Mouse (Mus musculus): Measurements from ENCODE around the gene Glo1.

Gene Glo1

GRCm38 (mm10) chr17:30576946-30577345 is 49.7 kb downstream of the Glo1 start:
- in situ Hi-C loops (cut with MboI, MseI), result no loop called here

DNA sequence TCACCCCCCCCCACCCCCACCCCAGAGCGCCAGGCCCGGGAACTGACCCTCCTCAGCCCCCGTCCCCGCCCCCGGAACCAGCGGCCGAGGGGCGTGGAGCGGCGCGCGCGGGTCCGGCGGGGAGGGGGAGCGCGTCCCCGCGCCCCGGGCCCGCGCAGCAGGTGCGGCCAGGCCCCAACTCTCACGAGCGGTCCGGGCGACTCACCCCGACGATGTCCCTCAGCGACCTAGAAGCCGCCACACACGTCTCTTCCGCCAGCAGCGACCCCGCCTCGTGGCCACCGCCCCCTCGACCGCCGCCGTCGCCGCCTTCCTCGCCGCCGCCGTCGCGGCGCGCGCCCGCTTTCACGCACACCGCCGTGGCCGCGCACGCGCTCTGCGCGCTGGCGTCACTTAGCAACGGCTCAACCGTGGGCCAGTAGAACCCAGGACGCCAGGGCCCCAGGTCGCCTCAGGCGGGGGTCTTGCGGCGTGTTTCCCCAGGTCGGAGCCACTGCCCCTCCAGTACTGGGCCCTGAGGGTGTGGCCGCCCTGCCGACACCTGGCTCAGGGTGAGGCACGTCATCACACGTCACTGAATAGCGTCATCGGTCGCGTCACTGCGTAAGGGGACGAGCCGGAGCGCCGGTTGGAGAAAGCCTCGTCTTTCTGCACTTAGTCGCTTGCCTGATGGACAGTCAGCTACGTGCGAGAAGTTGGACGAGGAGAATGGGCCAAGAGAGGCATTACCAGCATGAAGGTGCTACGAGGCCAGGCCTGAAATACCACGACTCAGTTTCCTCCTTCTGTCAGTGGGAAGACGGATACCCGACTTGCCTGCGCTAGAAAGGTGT is 50.5 kb downstream of the Glo1 start, which contains the start of gene Btbd9:
Btbd9 (minus strand) TSS at position 548 of the 833 bp plus-strand sequence.
- in situ Hi-C loops (cut with MboI, MseI), result no loop called here

GRCm38 (mm10) chr17:30575121-30575904 is 51.4 kb downstream of the Glo1 start:
- in situ Hi-C loops (cut with MboI, MseI), result no loop called here

DNA sequence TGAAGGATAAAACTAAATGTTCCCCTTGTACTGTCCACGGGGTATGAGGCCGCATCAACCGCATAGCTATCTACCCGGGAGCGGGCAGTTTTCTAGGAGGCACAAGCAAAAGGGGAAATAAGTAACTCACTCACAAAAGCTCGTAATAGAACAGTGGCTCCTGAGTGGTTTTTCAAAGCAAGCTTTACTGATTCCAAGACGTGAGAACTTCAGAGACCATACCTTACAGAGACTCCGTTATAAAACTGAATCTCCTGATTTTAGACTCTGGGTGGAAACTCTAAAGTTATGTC is 51.9 kb downstream of the Glo1 start:
- in situ Hi-C loops (cut with MboI, MseI), result no loop called here

GRCm38 (mm10) chr17:30573990-30574782 is 52.5 kb downstream of the Glo1 start:
- in situ Hi-C loops (cut with MboI, MseI), result no loop called here

GRCm38 (mm10) chr17:30570971-30571370 is 55.7 kb downstream of the Glo1 start:
- in situ Hi-C loops (cut with MboI, MseI), result no loop called here

GRCm38 (mm10) chr17:30570173-30570572 is 56.5 kb downstream of the Glo1 start:
- in situ Hi-C loops (cut with MboI, MseI), result no loop called here

GRCm38 (mm10) chr17:30568473-30568872 is 58.2 kb downstream of the Glo1 start:
- in situ Hi-C loops (cut with MboI, MseI), result no loop called here

DNA sequence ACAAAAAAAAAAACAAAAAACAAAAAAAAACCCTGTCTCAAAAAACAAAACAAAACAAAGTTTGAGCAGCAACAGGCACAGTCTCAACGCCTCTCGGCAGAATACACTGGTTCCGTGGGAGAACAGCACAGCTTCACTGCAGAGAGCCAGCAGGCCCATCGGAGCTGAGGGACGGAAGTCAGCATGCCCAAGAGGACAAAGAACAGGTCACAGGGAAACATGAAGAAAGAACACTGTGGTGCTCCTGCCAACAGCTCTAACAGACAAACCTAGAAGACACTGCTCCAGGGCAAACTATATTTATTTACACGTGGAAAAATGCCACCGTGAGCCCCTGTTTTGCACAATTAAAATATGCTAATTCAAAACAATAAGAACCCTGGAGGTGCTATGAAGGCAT is 61.7 kb downstream of the Glo1 start:
- in situ Hi-C loops (cut with MboI, MseI), result no loop called here

GRCm38 (mm10) chr17:30564407-30564806 is 62.3 kb downstream of the Glo1 start:
- in situ Hi-C loops (cut with MboI, MseI), result no loop called here

GRCm38 (mm10) chr17:30563484-30564075 is 63.1 kb downstream of the Glo1 start:
- in situ Hi-C loops (cut with MboI, MseI), result no loop called here

DNA sequence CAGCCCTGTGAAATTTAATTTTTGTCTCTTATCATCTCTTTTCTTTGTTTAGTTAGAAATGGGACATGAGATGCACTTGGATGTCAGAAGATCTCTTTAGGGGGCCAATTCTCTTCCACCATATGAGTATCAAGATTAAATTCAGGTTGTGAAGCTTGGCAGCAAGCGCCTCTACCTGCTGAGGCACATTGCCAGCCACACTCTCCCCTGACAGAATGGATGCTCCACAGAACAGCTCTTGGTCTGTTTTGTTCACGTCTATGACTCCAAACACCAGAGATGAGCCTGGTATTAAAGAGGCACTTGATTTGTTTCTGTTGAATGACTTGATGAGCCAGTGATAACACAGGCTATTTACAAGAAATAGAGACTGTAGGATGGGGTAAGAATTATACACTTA is 63.9 kb downstream of the Glo1 start:
- in situ Hi-C loops (cut with MboI, MseI), result no loop called here

GRCm38 (mm10) chr17:30559536-30559935 is 67.1 kb downstream of the Glo1 start:
- in situ Hi-C loops (cut with MboI, MseI), result no loop called here

DNA sequence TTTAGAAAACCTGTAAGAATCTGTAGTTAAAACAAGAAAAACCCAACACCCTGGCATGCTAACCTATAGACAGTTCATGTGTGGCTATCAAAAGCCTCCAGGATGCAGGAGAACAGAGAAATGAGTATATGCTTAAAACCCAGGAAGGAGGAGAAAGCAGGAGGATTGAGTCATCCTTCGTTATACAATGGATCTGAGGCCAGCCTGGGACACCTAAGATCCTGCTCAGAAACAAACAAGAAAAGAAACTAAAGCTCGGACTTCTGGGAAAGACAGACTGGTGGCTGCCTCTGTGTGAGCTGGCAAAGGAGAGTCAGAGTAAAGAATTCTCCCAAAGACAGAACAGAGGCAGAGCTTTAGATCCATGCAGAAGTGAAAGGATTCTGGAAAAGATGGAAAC is 68.0 kb downstream of the Glo1 start:
- in situ Hi-C loops (cut with MboI, MseI), result no loop called here

DNA sequence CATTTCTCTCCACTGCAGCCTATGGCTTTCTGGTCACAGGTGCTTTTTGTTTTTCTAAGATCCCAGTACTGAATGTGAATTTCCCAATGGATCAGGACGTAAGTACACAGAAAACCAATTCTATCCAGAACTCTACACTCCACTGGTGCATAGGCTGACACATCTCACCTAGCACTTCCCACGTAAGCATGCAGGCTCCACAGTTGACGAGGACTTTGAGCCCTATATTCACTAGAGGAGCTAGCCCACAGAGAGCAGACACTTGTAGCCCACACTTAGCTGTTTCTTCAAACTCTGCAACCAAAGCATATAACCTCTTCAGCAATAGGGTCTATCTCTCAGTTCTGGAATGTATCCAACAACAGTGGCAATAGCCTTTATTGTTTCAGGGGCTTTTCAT is 70.2 kb downstream of the Glo1 start:
- in situ Hi-C loops (cut with MboI, MseI), result no loop called here

GRCm38 (mm10) chr17:30553027-30553937 is 73.4 kb downstream of the Glo1 start:
- in situ Hi-C loops (cut with MboI, MseI), result no loop called here

DNA sequence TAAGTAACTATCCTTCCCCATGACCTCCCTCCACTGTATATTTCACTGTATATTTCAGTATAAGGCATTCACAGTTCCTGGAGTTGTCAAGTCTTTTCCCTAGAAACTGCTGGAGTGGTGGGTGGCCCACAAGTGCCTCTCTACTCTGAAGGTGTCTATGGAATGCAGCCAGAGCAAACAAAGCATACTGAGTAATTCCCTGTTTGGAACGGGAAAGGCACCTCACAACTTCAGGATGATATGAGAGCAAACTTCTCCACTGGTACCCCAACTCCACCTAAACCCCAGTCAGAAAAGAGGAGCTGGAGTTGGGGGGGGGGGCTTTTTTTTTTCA is 75.9 kb downstream of the Glo1 start:
- in situ Hi-C loops (cut with MboI, MseI), result no loop called here

DNA sequence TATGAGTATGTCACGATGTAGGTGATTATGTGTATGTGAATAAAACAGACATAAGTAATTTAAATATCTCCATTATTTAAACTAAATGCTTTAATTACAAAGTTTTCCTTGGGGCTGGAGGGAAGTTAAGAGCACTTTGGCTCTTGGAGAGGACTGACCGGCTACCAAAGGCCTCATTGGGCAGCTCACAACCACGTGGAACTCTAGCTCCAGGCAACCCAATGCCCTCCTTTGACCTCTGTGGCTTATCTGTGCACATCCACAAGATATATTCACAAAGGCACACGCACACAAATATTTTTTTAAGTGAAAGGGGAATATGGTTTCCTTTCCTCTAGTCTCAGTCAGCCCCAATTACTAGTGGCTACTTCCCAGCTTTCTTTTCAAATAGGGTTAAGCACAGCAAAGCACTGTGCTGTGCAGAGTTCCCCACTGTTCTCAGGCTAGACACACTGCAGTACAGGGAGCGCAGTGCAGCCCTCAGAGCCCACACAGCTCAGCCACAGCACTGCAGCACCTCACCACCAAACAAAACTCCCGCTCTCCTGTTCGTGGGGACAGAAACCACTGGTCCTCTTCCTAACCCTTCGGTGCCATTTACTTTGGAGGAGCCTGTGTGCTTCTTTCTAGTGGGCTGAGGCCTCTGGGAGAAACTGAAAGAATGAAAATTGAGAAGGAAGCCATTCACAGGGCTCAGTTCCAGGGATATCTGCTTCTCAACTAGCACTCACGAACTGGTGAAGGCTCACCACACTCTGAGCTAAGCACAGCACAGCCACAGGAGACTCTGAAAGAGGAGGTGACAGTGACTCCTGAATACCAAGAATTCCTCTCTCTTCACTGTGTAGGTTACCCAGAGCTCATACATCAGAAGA is 76.5 kb downstream of the Glo1 start:
- in situ Hi-C loops (cut with MboI, MseI), result no loop called here

DNA sequence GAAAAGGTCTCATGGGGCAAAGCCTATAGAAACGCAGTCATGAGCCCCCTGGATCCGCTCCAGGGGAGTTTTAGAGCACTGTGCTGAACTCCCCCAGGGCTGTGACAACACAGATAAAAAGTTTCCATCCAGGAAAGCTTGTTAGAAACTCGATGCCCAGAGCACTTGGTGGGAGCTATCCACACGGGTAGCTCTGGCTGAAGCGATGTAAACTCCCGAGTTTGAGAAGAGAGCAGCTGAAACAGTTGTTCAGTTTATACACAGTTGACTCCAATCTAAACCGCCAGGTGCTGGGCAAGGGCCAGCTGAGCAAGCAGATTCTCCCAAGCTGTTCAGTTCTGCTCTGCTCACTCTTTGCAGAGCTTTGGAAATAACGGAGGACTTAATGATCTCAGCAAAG is 87.6 kb downstream of the Glo1 start:
- in situ Hi-C loops (cut with MboI, MseI), result no loop called here

DNA sequence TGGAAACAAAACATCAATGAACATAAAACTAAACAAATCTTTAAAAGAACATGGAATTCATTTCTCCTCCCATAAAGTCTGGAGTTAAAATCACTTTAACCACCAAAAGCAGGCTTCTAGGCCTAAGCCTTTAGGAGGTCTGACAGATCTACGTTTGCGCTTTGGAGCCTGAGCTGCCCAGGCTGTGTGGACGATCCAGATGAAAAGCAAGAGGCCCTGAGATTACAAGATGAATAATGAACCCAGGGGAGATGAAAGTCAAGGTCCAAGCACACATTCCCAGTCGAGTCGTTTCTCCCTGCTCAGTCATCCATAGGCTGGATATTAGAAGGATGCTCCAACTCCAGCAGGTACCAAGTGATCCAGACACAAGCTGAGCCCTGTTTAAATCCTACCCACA is 90.0 kb downstream of the Glo1 start:
- in situ Hi-C loops (cut with MboI, MseI), result no loop called here

Data from regulatory T cell (primary cell).